Mouse (Mus musculus): ENCODE data around the gene Ncan. TPM values are rescaled to one million over a fixed set of nuclear protein-coding genes. Genes with fewer than 3 reads are reported as not detected.

Gene Ncan
- not detected for polyA plus RNA-seq (2017; shearing (Covaris generic))

- no peak for ATAC-seq
Measured at GRCm38 (mm10) chr8:70120667-70121066, at the start of gene Ncan. Ncan (minus strand) TSS chr8:70120873.

GRCm38 (mm10) chr8:70170116-70170515 lies 49.4 kb upstream of the Ncan start:
- ATAC-seq: no peak

- ATAC-seq: peak; percentile 75
Measured at GRCm38 (mm10) chr8:70166504-70167110, 45.9 kb upstream of the Ncan start.

- no peak for ATAC-seq
Measured at GRCm38 (mm10) chr8:70163316-70163715, 42.6 kb upstream of the Ncan start.

DNA sequence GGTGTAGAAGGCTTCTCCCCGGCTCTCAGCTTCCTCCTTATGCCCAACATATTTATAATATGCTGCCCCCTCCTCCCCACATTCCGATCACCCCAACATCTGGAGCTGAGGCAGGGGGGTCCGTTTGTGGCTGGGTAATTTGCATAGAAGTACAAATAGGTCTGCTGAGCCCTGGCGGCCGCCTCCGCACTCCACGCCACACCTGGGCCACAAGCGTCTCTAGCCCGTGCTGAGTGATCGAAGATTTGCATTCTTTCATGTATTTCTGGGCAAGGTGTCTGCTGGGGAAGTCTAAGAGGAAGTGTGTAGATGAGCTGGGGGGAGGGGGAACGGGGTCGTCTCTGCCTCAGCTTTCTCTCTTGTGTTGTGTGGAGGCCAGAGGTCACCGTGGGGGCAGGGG lies 39.3 kb upstream of the Ncan start:
- peak; percentile 50 for ATAC-seq

DNA sequence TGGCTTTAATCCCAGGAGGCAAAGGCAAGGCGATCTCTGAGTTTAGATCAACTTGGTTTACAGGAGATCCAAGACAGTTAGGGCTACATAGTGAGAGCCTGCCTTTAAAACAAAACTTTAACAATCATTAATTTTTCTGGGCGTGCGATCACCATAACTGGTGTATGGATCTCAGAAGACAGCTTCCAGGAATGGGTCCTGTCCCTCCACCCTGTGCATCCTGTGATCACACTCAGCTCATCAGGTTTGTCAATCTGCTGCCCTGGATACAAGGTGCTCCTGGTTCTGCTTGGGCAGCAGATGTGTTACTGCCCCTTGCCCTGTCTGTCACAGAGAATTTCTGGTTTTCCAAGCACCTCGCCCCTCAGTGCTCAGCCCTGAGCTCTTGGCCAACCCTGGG lies 38.5 kb upstream of the Ncan start:
- ATAC-seq: no peak

DNA sequence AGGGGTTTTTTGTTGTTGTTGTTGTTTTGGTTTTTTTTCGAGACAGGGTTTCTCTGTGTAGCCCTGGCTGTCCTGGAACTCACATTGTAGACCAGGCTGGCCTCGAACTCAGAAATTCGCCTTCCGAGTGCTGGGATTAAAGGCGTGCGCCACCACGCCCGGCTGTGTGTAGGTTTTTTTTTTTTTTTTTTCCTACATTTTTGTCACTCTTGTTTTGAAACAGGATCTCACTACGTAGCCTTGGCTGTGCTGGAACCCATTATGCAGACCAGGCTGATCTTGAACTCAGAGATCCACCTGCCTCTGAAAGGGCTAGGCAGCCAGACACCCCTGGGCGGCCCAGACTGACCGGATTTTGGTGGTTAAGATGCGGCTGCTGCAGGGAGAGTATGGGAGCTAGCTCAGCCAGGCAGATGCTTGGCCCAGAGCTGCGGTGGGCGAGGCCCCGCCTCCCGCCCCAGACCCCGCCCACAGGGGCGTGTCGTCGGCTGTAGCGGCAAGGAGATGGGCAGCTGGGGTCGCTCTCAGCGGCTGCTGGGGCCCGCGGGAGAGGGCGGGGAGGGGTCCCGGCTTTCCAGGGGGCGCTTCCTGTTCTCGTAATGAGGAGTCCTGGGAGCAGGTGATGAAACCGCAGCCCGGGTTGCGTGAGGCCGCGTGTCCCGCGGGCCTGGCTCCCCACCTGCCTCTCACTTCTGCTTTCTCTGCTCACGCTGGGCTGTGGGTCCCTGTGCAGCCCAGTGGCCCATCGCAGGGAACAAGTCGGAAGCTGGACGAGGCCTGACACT lies 37.6 kb upstream of the Ncan start:
- peak; percentile 72 for ATAC-seq

DNA sequence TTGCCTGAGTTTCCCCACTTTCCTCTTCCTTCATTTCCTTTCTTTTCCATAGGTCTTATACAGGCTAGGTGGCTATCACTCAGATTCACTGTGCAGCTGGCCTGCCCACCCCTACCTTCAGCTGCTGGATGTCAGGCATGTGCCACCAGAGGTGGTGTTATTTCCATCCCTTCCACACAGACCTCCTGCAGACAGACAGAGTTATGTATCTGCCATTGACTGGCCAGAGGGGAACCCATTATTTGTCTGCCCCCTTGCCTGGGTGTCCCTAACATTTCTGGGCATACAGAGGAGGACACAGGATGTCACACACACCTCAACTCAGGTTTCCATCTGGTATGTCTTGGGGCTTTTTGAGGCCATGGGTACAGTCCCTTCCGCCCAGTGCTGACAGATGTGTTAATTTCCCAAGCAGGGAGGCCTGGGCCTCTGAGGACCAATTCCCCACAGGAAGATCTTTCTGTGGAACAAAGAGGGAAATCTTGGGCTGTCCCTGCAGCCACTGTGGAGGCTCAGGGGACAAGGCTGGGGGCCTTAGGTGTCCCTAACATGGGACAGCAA lies 36.6 kb upstream of the Ncan start:
- ATAC-seq: no peak

GRCm38 (mm10) chr8:70152537-70153257 lies 32.0 kb upstream of the Ncan start:
- ATAC-seq: peak; percentile 97

GRCm38 (mm10) chr8:70150158-70150557 lies 29.5 kb upstream of the Ncan start:
- ATAC-seq: no peak

- ATAC-seq: no peak
Measured at GRCm38 (mm10) chr8:70147678-70148607, 27.3 kb upstream of the Ncan start.

- no peak for ATAC-seq
Measured at GRCm38 (mm10) chr8:70139981-70140380, 19.3 kb upstream of the Ncan start.

GRCm38 (mm10) chr8:70139026-70139857 lies 18.6 kb upstream of the Ncan start, which contains the start of the genes Rfxank, Borcs8 and Mef2b:
Rfxank (minus strand) TSS chr8:70139154.
Borcs8 (plus strand) TSS chr8:70139499.
Mef2b (plus strand) TSS chr8:70139711.
- ATAC-seq: peak; percentile 90

DNA sequence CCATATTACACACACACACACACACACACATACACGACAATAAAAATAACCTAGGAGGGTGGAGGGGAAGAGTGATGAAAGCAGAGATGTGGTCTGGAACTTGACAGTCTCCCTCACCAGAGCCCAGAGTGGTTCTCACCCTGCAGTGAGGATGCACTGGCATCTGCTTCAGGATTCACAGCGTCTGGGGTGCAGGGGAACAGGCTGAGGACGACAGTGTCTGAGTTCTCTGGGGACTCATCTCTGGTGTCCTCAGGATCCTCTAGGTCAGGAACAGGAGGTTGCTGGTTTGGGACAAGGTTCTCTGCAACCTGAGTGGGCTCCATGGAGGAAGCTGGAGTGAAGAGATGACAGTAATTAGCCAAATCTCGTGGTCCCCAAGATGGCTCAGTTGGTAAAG lies 17.2 kb upstream of the Ncan start:
- no peak for ATAC-seq

- ATAC-seq: no peak
Measured at GRCm38 (mm10) chr8:70136591-70136990, 15.9 kb upstream of the Ncan start.

DNA sequence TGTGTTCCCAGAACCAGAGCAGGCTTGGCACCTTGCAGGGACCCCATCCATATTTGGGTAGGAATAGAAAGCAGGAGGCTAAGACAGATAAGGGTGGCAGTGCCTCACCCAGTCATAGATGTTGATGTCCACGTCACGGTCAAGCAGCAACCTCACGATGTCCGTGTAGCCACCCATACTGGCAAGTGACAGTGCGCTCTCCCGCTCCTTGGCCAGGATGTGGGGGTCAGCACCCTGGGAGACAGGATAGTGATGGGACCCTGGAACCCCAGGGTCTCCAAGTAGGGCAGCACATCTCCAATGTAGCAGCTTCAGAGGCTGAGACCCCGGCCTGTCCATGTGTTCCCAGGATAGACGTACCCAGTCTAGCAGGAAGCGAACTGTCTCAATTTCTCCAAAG lies 14.3 kb upstream of the Ncan start:
- ATAC-seq: no peak

DNA sequence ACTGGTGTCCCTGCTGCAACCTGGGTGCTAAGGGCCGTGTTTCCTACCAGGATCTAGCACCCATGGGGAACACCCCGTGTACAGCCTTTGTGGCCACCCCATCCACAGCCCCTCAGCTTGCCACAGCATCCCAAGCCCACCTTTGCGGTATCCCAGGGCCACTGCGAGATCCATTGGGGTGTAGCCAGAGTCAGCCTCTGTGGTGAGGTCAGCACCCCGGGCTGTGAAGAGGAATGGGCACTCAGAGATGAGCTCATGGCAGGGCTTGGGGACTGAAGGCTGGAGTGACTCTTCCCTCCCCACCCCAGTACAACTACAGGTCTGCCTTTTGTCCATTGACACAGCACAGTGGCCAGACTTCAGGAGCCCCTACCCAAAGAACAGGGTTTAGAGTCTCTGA lies 13.4 kb upstream of the Ncan start:
- no peak for ATAC-seq

DNA sequence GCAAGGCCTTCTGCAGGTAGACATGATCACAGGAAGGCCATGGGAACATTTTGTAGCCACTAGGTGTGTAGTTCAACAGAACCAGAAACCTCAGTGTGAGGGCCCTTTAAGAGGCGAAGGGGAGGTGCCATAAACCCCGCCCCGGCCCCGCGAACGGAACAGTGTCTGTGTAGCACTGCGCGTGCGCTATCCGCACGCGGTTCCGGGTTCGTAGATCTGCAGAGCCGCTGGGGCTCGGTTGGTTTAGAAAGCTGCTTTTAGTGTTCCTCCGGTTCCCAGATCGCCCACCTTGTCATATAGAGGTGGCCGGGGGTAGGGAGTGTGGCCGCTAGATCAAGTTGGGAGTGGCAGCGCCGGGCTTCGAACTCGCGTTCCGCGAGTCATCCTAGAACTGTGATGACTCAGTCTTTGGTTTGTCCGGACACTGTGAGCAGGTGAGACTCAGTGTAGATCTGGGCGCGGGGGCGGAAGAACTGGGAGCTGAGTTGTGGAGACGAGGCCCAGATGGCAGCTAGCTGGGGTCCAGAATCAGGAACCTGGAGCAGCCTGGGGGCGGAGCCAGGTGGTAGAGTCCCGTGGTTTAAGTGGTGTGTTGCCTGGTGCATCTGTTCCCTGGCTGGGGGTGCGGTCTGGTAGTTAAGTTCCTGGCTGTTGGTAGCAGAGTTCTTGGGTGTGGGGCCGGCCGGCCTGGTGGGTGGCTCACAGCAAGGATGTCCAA lies 10.7 kb upstream of the Ncan start, which contains the start of gene Nr2c2ap:
TSS of gene Nr2c2ap (plus strand) at position 168 of the 718 bp plus-strand sequence.
- peak; percentile 93 for ATAC-seq

GRCm38 (mm10) chr8:70130066-70130465 lies 9.4 kb upstream of the Ncan start:
- no peak for ATAC-seq

GRCm38 (mm10) chr8:70129309-70129952 lies 8.8 kb upstream of the Ncan start:
- ATAC-seq: no peak

Measured in activated CD4-positive, CD25-positive, alpha-beta regulatory T cell, adult 4 months (primary cell).